Mouse (Mus musculus) intestine, embryonic 16.5 days (tissue): Measurements from ENCODE around the gene Sfxn4. TPM values are rescaled to one million over a fixed set of nuclear protein-coding genes. Genes with fewer than 3 reads are reported as not detected.

Experiments used
- ATAC-seq: fragments of 200-750 bp; cut with Nextera tagmentation; 2 replicates; pipeline ENCODE4 v1.8.0; 2017; ENCODE audit warnings: moderate TSS enrichment, moderate library complexity
- H3K27ac ChIP-seq: fragments of 300-500 bp; sonication (generic); 2 replicates; pipeline ENCODE4 v1.5.1; 2014; ENCODE audit warnings: mild to moderate bottlenecking, low read length
- H3K27me3 ChIP-seq: fragments of 300-500 bp; sonication (generic); replicated peaks from 2 replicates; pipeline ENCODE4 v1.6.1; 2014; ENCODE audit warnings: low read length, control low read depth, mixed read lengths; ENCODE audit not compliant: control insufficient read depth, insufficient read depth
- H3K36me3 ChIP-seq: fragments of 300-500 bp; sonication (generic); 2 replicates; pipeline ENCODE4 v1.6.1; 2014; ENCODE audit warnings: low read length, control low read depth; ENCODE audit not compliant: control insufficient read depth, insufficient read depth
- H3K4me1 ChIP-seq: fragments of 300-500 bp; sonication (generic); 2 replicates; pipeline ENCODE4 v1.6.1; 2014; ENCODE audit warnings: low read length, control low read depth, mixed read lengths; ENCODE audit not compliant: control insufficient read depth, insufficient read depth
- H3K4me2 ChIP-seq: fragments of 300-500 bp; sonication (generic); 2 replicates; pipeline ENCODE4 v1.6.1; 2014; ENCODE audit warnings: low read depth, low read length, control low read depth
- H3K4me3 ChIP-seq: fragments of 300-500 bp; sonication (generic); 2 replicates; pipeline ENCODE4 v1.5.1; 2014; ENCODE audit warnings: mild to moderate bottlenecking, low read length
- H3K9ac ChIP-seq: fragments of 300-500 bp; sonication (generic); 2 replicates; pipeline ENCODE4 v1.6.1; 2014; ENCODE audit warnings: low read depth, low read length
- H3K9me3 ChIP-seq: fragments of 300-500 bp; sonication (generic); 2 replicates; pipeline ENCODE4 v1.6.1; 2016; ENCODE audit warnings: low read length, control low read depth; ENCODE audit not compliant: control insufficient read depth
- WGBS: fragments of 180-500 bp; shearing (Covaris S2); extraction: QIAGEN DNeasy Blood & Tissue Kit; methylation state at CpG from one replicate; pipeline ENCODE4 v1.1.7; 2014; 5-methylcytosine and 5-hydroxymethylcytosine counted together
- polyA plus RNA-seq: library from polyadenylated mRNA; unstranded; fragments of >200 nt; fragmentation: Nextera tagmentation; extraction: Ambion mirVana; gene quantifications from 2 replicates; pipeline ENCODE4 v1.2.1, GENCODE M21; 2015

Sfxn4 gene
- polyA plus RNA-seq, 1 experiment from 2014 or later: 4.2 TPM

- H3K4me2 ChIP-seq: peak within 1 kb of the TSS; percentile 92
- H3K9me3 ChIP-seq: no peaks in the 10 kb centered on the region
- ATAC-seq: peak; percentile 99
- no peaks in the 10 kb centered on the region for H3K36me3 ChIP-seq
- H3K4me1 ChIP-seq: peaks cover 9% of the 10 kb centered on the region
- peak within 1 kb of the TSS; percentile 94 for H3K9ac ChIP-seq
- WGBS: under 1% methylated on average over 55 of the region's 55 CpGs
- H3K27me3 ChIP-seq: no peaks in the 10 kb centered on the region
- H3K4me3 ChIP-seq: peak within 1 kb of the TSS; percentile 83
- H3K27ac ChIP-seq: peak within 1 kb of the TSS; percentile 98
Measured at GRCm38 (mm10) chr19:60889714-60890315, 28.5 kb upstream of the Sfxn4 start, which contains the start of gene Grk5. Gene Grk5 (plus strand): TSS chr19:60889749.

GRCm38 (mm10) chr19:60889101-60889713, 27.9 kb upstream of the Sfxn4 start:
- ATAC-seq: peak; percentile 58
- 6% methylated on average over 17 of the region's 17 CpGs for WGBS
- peak overlapping the region; percentile 92 for H3K4me2 ChIP-seq
- no peaks in the 10 kb centered on the region for H3K9me3 ChIP-seq
- no peaks in the 10 kb centered on the region for H3K36me3 ChIP-seq
- peak overlapping the region; percentile 98 for H3K27ac ChIP-seq
- H3K9ac ChIP-seq: peak overlapping the region; percentile 94
- H3K4me3 ChIP-seq: peak overlapping the region; percentile 83
- peaks cover 9% of the 10 kb centered on the region for H3K4me1 ChIP-seq
- H3K27me3 ChIP-seq: no peaks in the 10 kb centered on the region

GRCm38 (mm10) chr19:60887637-60888036, 26.4 kb upstream of the Sfxn4 start:
- 56% methylated on average over 2 of the region's 2 CpGs for WGBS
- peaks cover 9% of the 10 kb centered on the region for H3K4me1 ChIP-seq
- H3K36me3 ChIP-seq: no peaks in the 10 kb centered on the region
- no peak for ATAC-seq
- H3K9ac ChIP-seq: no peak overlapping the region
- H3K4me2 ChIP-seq: no peak overlapping the region
- no peak overlapping the region for H3K27ac ChIP-seq
- no peaks in the 10 kb centered on the region for H3K9me3 ChIP-seq
- no peak overlapping the region for H3K4me3 ChIP-seq
- no peaks in the 10 kb centered on the region for H3K27me3 ChIP-seq

GRCm38 (mm10) chr19:60883129-60883528, 21.9 kb upstream of the Sfxn4 start:
- no peak overlapping the region for H3K4me3 ChIP-seq
- no peaks in the 10 kb centered on the region for H3K4me1 ChIP-seq
- no peaks in the 10 kb centered on the region for H3K27me3 ChIP-seq
- H3K36me3 ChIP-seq: no peaks in the 10 kb centered on the region
- H3K9me3 ChIP-seq: no peaks in the 10 kb centered on the region
- peak; percentile 62; the same call in 1 of the 2 replicates for ATAC-seq
- no peak overlapping the region for H3K27ac ChIP-seq
- no peak overlapping the region for H3K4me2 ChIP-seq
- WGBS: 5% methylated on average over 3 of the region's 3 CpGs
- no peak overlapping the region for H3K9ac ChIP-seq

- ATAC-seq: peak; percentile 98
- Histone ChIP-seq H3K27ac (peak within 1 kb of the TSS; percentile 77), H3K4me1 (peaks cover 7% of the 10 kb centered on the region; the same call in 1 of the 2 replicates), H3K36me3 (0 out of 2 replicates have a peak, but pooled peaks cover 2% of the 10 kb centered on the region), H3K9me3 (no peaks in the 10 kb centered on the region), H3K4me2 (peak within 1 kb of the TSS; percentile 75), H3K27me3 (no peaks in the 10 kb centered on the region), H3K4me3 (peak within 1 kb of the TSS; percentile 83), H3K9ac (peak within 1 kb of the TSS; percentile 87)
- 0% methylated on average over 28 of the region's 28 CpGs for WGBS
Measured at GRCm38 (mm10) chr19:60874064-60874694, 12.9 kb upstream of the Sfxn4 start, which contains the start of gene Prdx3. Gene Prdx3 (minus strand): TSS chr19:60874556.

GRCm38 (mm10) chr19:60873501-60873900, 12.2 kb upstream of the Sfxn4 start:
- Histone ChIP-seq H3K4me2 (peak overlapping the region; percentile 75), H3K27me3 (no peaks in the 10 kb centered on the region), H3K9ac (peak overlapping the region; percentile 87), H3K9me3 (no peaks in the 10 kb centered on the region), H3K27ac (0 out of 2 replicates have a peak overlapping the region, but pooled peaks have one; percentile 0), H3K4me1 (peaks cover 7% of the 10 kb centered on the region; the same call in 1 of the 2 replicates), H3K36me3 (0 out of 2 replicates have a peak, but pooled peaks cover 3% of the 10 kb centered on the region), H3K4me3 (peak overlapping the region; percentile 83)
- WGBS: 16% methylated on average over 4 of the region's 4 CpGs
- 0 out of 2 replicates have a peak, but pooled peaks have one; percentile 5 for ATAC-seq

- peaks cover 5% of the 10 kb centered on the region; the same call in 1 of the 2 replicates for H3K36me3 ChIP-seq
- H3K9ac ChIP-seq: no peak overlapping the region
- H3K4me3 ChIP-seq: no peak overlapping the region
- H3K27me3 ChIP-seq: no peaks in the 10 kb centered on the region
- no peaks in the 10 kb centered on the region for H3K9me3 ChIP-seq
- H3K27ac ChIP-seq: no peak overlapping the region
- no peak overlapping the region for H3K4me2 ChIP-seq
- peaks cover 7% of the 10 kb centered on the region; the same call in 1 of the 2 replicates for H3K4me1 ChIP-seq
- ATAC-seq: no peak
- 69% methylated on average over 1 of the region's 1 CpGs for WGBS
Measured at GRCm38 (mm10) chr19:60872272-60872671, 11.0 kb upstream of the Sfxn4 start.

GRCm38 (mm10) chr19:60871366-60871765, 10.1 kb upstream of the Sfxn4 start:
- Histone ChIP-seq H3K36me3 (peaks cover 5% of the 10 kb centered on the region; the same call in 1 of the 2 replicates), H3K4me2 (no peak overlapping the region), H3K9me3 (no peaks in the 10 kb centered on the region), H3K27ac (no peak overlapping the region), H3K4me3 (no peak overlapping the region), H3K4me1 (peaks cover 7% of the 10 kb centered on the region; the same call in 1 of the 2 replicates), H3K9ac (no peak overlapping the region), H3K27me3 (no peaks in the 10 kb centered on the region)
- no peak for ATAC-seq
- 90% methylated on average over 5 of the region's 5 CpGs for WGBS

- H3K4me1 ChIP-seq: peaks cover 7% of the 10 kb centered on the region; the same call in 1 of the 2 replicates
- H3K4me3 ChIP-seq: no peak overlapping the region
- no peak overlapping the region for H3K9ac ChIP-seq
- 91% methylated on average over 1 of the region's 1 CpGs for WGBS
- no peak overlapping the region for H3K27ac ChIP-seq
- no peaks in the 10 kb centered on the region for H3K27me3 ChIP-seq
- H3K36me3 ChIP-seq: peaks cover 5% of the 10 kb centered on the region; the same call in 1 of the 2 replicates
- no peaks in the 10 kb centered on the region for H3K9me3 ChIP-seq
- no peak overlapping the region for H3K4me2 ChIP-seq
- no peak for ATAC-seq
Measured at GRCm38 (mm10) chr19:60870489-60870888, 9.2 kb upstream of the Sfxn4 start.
